Mouse (Mus musculus): ENCODE results near the gene Shank1.

DNA sequence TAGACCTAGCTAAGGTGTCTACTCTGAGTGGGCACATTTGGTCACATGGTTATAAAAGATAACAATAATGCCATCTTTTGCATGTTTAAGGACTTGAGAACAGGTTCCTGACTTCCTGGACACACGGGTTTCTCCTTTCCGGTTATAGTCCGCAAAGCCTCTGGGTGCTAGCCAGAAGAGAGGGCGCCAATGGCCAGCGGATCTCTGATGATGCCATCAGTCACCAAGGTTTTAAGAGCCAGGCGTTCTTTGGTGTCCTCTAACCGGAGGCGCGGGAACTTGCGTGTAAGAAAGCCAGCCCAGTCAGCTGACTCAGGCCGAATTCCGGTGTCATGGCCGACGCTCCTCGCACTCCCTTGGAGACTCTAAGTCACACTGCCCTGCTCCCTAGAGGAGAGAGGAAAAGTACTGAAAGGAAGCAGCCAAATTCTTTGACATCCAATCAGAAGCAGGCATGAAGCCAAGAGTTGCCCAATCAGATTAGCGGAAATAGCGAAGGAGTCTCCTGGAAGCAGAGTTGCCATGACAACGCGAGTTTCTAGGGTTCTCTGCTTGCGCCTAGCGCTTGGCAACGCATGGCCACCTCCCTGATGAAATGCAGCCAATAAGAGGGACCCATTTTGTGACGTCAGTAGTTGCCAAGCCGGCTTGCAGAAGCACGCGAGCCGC is 95.4 kb downstream of the Shank1 start:
- TF ChIP-seq CTCF (IDR thresholded peaks at IDR 0.05; ENCODE audit: low read depth), result no peak; the same call in 1 of the 2 replicates
- no peak for TF ChIP-seq EP300 (optimal IDR thresholded peaks at IDR 0.05)
